Mouse (Mus musculus): ENCODE measurements around the gene Adra2c.
A peak's percentile ranks its signal among the peaks of the same experiment; 100 is the strongest.

The Adra2c gene

DNA sequence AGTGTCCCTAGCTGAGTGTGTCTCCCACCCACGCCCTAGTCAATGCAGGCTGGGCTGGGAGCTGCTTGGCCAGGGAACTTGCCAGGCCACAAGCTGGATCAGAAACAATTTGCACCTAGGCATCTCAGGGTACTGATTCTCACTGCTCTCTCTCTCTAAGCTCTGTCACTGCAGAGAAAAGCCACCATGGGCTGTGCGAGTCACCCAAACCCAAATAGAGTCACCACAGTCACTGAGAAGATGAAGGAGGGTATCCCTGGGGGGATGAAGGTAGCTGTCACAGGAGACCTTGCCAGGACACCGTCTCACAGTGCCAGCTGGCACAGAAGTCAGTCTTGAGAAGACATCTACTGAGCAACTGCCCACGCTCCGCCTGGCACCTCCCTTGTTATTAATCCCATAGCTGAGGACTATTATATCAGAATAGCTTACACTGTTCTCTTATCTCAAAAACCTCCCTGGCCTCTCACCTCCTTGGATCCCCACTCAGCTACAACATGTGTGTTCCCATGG is 33.7 kb downstream of the Adra2c start:
- DNase-seq (ENCODE audit: low read depth, low spot score), result no peak

GRCm38 (mm10) chr5:35313231-35313821 is 35.2 kb downstream of the Adra2c start:
- peak; percentile 8 for DNase-seq (ENCODE audit: low read depth, low spot score)

GRCm38 (mm10) chr5:35313826-35314586 is 35.9 kb downstream of the Adra2c start:
- peak; percentile 22 for DNase-seq (ENCODE audit: low read depth, low spot score)

DNA sequence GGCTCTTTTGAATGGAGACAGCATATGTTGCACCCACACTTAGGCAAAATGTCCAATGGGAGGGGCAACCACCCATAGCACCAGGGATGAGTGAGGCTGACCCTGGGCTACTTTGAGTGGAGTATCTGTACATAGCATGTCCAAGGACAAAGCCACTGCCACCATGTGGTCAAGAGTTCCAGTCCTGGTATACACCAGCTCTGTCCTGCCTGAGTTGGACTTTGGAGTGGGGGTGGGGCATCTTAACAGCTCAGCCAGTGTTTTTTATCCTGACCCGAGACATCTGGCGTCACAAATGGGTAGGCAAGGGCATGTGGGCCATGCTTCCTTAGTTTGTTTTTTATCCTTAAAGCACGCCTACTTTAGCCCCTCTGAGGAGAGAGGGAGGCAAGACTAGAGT is 36.5 kb downstream of the Adra2c start:
- DNase-seq (ENCODE audit: low read depth, low spot score), result no peak

DNA sequence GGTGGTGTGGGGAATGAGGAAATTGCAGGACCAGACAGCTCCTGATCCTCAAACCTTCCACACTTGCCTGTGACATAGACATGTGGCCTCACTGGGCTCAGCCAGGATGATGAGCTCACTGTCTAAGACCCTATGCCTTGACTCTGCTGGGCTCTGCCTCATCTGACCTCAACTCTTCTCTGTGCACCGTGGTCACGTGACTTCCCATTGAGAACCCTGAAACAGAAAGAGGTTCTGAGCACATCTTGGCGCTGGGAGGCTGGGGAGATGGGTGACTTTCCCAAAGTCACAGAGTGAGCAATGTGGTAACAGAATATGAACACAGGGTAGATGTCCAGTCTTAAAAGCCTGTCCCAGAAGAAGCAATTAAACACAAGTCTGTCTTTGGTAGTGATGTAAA is 37.1 kb downstream of the Adra2c start:
- DNase-seq (ENCODE audit: low read depth, low spot score), result no peak

DNA sequence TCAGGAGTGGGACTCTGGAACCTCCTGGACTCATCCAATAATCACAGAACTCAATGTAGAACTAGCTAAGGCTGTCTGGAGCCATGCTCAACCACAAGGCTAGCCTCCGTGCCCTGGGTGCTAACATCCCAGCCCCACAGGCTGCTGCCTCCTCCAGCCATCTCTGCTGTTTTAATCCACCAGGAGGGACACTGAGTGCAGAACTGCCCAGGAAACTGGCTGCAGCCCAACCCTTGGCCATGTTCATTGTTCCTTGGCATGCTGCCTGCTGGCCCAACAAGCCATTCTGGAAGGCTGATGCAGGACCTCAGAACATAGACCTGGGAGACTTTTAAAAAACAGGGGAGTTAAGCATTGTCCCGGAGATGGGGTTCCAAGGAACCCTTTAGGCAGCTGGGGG is 42.5 kb downstream of the Adra2c start:
- DNase-seq (ENCODE audit: low read depth, low spot score), result no peak

- no peak for DNase-seq (ENCODE audit: low read depth, low spot score)
Observed at GRCm38 (mm10) chr5:35330822-35331221, 52.7 kb downstream of the Adra2c start.
